Mouse (Mus musculus) ovary, postnatal 14 days (tissue): ENCODE data around the gene Dolk.

ENCODE experiments used
- DNase-seq: peaks from one replicate; pipeline ENCODE4 v3.0.0; 2022; ENCODE audit warnings: low spot score

Dolk gene

GRCm38 (mm10) chr2:30267466-30267865 lies 18.7 kb downstream of the Dolk start:
- DNase-seq, result no peak

- DNase-seq, result peak; percentile 76
Measured at GRCm38 (mm10) chr2:30266392-30266941, 19.7 kb downstream of the Dolk start.

- DNase-seq, result no peak
Measured at GRCm38 (mm10) chr2:30265767-30266253, 20.3 kb downstream of the Dolk start, which contains the start of gene Phyhd1. Gene Phyhd1 (plus strand): TSS chr2:30266203.

DNA sequence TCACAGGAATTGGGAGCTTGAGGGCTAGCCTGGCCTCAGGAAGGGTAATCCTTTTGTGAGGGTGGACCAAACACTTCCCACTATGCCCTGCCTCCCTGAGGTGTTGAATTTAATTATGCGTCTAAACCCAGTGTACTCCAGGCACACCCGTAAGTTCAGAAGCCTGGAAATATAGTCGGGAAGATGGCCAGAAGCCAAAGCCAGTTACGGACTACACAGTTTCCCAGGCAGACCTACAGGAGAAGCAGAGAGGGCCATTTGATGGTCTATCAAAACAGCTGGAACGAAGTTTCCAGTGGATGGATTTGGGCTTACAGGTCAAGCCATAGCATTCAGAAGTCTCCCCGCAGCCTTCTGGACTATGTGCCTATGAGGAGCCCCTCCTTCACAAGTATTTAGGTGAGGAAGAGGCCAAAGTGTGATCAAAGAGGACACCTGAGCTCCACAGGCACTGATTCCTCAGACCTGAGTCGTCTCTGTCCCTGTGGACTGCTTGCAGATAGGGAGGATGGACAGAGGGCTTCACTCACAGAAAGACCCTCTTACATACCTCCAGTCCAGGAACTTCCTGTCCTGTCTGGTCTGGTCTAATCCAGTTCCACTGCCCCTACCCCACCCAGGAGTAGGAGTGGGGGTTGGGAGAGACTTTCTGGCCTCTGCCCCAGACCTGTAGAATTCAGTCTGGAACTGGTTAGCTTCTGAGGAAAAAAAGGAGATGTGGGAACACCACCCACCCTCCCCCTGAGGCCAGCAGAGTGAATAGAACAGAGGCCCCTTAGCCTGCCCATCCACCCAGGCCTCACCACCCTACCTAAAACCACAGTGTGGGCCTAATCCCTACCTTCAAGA lies 21.2 kb downstream of the Dolk start:
- no peak for DNase-seq

- DNase-seq, result no peak
Measured at GRCm38 (mm10) chr2:30263811-30264210, 22.3 kb downstream of the Dolk start.

GRCm38 (mm10) chr2:30262840-30263441 lies 23.2 kb downstream of the Dolk start:
- peak; percentile 71 for DNase-seq

GRCm38 (mm10) chr2:30261921-30262839 lies 24.0 kb downstream of the Dolk start:
- DNase-seq, result no peak

DNA sequence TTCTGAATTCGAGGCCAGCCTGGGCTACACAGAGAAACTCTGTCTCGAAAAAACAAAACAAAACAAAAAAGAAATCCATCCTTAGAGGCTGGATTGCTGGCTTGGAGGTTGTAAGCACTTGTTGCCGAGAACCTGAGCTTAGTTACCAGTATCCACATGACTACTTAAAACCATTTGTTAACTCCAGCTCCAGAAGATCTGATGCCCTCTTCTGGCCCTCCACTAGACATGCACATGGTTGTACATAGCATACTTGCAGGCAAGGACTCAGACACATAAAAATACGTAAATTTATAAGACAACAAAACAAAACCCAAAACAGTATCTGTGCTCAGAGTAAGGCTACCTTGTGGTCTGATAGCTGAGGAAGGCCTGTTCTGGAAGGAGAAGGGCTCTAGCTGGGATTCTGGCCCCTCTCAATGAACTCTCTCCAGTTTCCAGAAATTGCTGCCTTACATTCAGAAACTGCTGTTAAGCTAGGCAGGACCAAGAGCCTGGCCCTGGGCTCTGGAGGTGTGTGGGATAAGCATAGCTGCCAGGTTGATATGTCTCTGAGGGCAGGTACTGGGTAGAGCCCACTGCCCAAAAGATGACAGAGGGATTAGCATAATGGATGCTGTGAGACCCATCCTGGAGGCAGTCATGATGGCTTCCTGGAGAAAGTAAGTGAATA lies 24.9 kb downstream of the Dolk start:
- DNase-seq, result no peak

- no peak for DNase-seq
Measured at GRCm38 (mm10) chr2:30259131-30260064, 26.7 kb downstream of the Dolk start.

- no peak for DNase-seq
Measured at GRCm38 (mm10) chr2:30258600-30258999, 27.5 kb downstream of the Dolk start.

- DNase-seq, result no peak
Measured at GRCm38 (mm10) chr2:30257699-30258460, 28.3 kb downstream of the Dolk start.

- DNase-seq, result no peak
Measured at GRCm38 (mm10) chr2:30256616-30257350, 29.4 kb downstream of the Dolk start.

DNA sequence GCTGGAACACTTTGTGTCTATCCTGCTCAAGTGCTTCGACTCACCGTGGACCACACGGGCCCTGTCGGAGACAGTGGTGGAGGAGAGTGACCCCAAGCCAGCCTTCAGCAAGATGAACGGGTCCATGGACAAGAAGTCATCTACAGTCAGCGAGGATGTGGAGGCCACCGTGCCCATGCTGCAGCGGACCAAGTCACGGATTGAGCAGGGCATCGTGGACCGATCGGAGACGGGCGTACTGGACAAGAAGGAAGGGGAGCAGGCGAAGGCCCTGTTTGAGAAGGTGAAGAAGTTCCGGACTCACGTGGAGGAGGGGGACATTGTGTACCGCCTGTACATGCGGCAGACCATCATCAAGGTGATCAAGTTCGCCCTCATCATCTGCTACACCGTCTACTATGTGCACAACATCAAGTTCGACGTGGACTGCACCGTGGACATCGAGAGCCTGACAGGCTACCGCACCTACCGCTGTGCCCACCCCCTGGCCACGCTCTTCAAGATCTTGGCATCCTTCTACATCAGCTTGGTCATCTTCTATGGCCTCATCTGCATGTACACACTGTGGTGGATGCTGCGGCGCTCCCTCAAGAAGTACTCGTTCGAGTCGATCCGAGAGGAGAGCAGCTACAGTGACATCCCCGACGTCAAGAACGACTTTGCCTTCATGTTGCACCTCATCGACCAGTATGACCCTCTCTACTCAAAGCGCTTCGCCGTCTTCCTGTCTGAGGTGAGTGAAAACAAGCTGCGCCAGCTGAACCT lies 30.3 kb downstream of the Dolk start:
- DNase-seq, result no peak

DNA sequence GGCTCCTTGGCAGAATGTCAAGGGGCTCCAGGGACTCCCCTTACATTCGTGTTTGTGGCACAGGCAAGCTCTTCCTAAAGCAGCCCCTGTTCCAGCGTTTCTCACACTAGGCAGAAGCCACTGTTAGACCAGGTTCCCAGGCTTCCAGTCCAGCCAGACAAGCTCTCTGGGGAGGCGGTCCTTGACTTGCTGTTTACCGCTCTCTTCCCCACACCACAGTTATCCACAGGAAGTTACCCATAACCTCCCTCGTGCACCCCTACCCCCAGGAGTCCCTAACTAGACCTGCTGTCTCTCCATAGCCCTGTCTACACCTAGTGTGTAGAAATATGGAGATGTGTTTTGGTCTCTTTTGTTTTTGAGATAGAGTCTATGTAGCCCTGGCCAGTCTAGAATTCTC lies 32.3 kb downstream of the Dolk start:
- no peak for DNase-seq

- no peak for DNase-seq
Measured at GRCm38 (mm10) chr2:30252521-30252920, 33.6 kb downstream of the Dolk start.

DNA sequence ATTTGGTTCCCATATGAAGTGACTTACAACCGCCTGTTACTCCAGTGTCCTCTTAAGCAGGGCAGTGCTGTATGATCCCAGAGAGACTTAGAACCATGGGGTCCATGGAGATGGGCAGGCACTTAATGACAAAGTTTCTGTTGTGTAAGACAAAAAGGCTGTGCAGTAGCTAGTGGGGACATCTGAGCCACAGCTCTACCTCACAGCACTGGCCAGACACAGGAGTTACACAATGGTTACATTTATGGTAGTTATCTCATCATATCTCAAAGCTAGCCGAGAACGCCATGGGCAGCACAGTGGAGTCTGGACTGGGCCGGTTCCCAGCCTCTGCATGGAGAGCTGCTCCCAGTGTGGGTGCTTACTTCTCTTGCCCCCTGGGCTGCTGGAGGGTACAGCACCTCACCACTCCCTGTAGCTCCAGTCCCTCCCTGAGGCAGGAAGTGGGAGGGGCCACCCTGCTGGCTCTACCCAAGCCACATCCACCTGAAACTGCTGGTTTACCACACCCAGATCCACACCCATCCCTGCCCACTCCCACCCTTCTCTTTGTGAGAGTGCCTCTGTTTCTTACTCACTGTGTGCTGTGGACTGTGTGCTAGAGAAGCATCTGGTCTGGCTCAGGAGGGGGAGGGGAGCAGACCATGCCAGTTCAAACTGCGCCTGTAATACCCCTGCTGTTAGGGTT lies 34.6 kb downstream of the Dolk start:
- DNase-seq, result no peak
